Mouse (Mus musculus) C3H10T1/2 (cell line): ENCODE data around the gene Yme1l1. TPM values are rescaled to one million over a fixed set of nuclear protein-coding genes. Genes with fewer than 3 reads are reported as not detected.

ENCODE experiments used
- polyA plus RNA-seq, 2 experiments: library from polyadenylated mRNA; unstranded; fragments of >200 nt; fragmentation: generic; extraction: Trizol; gene quantifications; one replicate each; pipeline ENCODE4 v1.2.1; 2012; ENCODE audit warnings: missing spikeins in 2 of 2

Gene Yme1l1
- 1 to 10 TPM in 1 of 2 experiments, under 1 TPM in 1; 0.56 to 5.7 TPM for polyA plus RNA-seq

GRCm38 (mm10) chr2:23155777-23156607, at the start of gene Yme1l1, which contains the start of gene Mastl:
Gene Yme1l1 (plus strand): TSS chr2:23156369.
Gene Mastl (minus strand): TSS chr2:23156024.

GRCm38 (mm10) chr2:23207070-23207526, 50.9 kb downstream of the Yme1l1 start, which contains the start of gene 4931423N10Rik:
Gene 4931423N10Rik (plus strand): TSS chr2:23207476.

Other genes with a start within 250 kb of the Yme1l1 start
- 10 to 100 TPM in 1 of 2 experiments, 1 to 10 TPM in 1; 2.3 to 15.6 TPM for gene Abi1, start 116.1 kb upstream of the Yme1l1 start, polyA plus RNA-seq
- 1 to 10 TPM in 1 of 2 experiments, under 1 TPM in 1; 0.27 to 3.1 TPM for gene Acbd5, start 88.2 kb upstream of the Yme1l1 start, polyA plus RNA-seq
- 1 to 10 TPM in 1 of 2 experiments, under 1 TPM in 1; 0.15 to 1.2 TPM for gene Mastl, start 345 bp upstream of the Yme1l1 start, polyA plus RNA-seq
- gene 4931423N10Rik, start 51.1 kb downstream of the Yme1l1 start, polyA plus RNA-seq: not detected
- gene Nxph2, start 164.9 kb downstream of the Yme1l1 start, polyA plus RNA-seq: not detected